Mouse (Mus musculus): ENCODE results near the gene Snrnp70. TPM values are rescaled to one million over a fixed set of nuclear protein-coding genes. Genes with fewer than 3 reads are reported as not detected.

The Snrnp70 gene
- polyA plus RNA-seq, 1 experiment = 1,386 TPM

GRCm38 (mm10) chr7:45414740-45415224 is 19.2 kb upstream of the Snrnp70 start:
- TF ChIP-seq GATA1 (IDR thresholded peaks at IDR 0.05; ENCODE audit: low read length) = no peak

GRCm38 (mm10) chr7:45413864-45414739 is 18.6 kb upstream of the Snrnp70 start:
- no peak for TF ChIP-seq GATA1 (IDR thresholded peaks at IDR 0.05; ENCODE audit: low read length)

DNA sequence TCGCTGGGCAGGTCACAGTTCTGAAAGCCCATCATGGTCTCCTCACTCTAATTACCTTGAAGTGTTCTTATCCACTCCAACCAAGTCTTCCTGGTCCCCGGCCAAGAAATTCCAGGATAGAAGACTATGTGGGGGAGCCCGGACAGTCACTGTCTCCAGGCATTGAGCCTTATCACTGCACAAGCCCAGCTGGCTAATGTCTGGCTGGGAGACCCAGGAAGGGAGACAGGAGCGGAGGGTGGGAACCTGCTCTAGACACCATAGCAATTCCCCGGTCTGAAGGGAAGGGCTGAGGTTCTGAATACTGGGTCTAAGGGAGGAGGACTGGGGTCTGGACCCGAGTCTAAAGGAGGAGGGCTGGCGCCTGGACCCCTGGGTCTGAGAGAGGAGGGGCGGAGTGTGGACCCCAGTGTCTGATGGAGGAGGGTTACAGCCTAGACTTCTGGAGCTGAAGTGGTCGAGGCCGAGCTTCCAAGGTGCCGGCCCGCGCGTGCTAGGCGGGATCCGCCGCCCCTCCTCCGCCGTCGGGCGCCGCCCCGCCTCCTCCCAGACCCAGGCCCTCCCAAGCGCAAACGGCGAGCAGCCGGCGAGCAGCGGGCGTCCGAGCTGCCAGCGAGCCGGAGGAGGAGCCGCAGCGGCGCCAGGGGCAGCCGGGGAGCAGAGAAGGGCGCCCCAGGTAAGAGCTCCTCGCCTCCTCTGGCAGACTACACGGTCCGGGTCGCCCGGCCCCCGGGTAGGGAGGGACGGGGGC is 17.7 kb upstream of the Snrnp70 start, which contains the start of gene Ntf5:
Ntf5 (plus strand) TSS at position 583 of the 751 bp plus-strand sequence.
- TF ChIP-seq GATA1 (IDR thresholded peaks at IDR 0.05; ENCODE audit: low read length) = no peak

GRCm38 (mm10) chr7:45412421-45412820 is 16.9 kb upstream of the Snrnp70 start:
- TF ChIP-seq GATA1 (IDR thresholded peaks at IDR 0.05; ENCODE audit: low read length) = no peak

DNA sequence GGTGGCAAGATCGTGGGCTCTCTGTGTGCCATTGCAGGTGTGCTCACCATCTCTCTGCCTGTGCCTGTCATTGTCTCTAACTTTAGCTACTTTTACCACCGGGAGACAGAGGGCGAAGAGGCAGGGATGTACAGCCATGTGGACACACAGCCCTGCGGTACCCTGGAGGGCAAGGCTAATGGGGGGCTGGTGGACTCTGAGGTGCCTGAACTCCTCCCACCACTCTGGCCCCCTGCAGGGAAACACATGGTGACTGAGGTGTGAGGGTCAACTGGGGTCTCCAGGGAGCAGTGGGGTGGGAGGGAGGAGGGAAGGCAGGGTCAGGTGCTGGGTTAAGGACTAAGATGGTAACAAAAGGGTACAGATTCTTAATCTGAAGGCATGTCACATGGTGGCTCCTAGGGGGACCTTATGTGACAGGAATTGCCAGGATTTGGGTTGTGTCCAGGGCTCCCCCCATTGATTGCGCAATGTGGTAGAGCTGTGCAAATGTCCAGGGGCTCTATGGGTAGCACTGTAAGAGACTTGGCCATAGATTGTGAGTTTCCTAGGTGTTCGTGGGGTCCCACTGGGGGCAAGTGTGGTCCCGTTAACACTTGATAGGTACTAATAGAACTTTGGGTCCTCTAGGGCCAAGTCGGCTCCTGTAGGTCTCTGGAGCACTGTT is 14.1 kb upstream of the Snrnp70 start:
- no peak for TF ChIP-seq GATA1 (IDR thresholded peaks at IDR 0.05; ENCODE audit: low read length)

DNA sequence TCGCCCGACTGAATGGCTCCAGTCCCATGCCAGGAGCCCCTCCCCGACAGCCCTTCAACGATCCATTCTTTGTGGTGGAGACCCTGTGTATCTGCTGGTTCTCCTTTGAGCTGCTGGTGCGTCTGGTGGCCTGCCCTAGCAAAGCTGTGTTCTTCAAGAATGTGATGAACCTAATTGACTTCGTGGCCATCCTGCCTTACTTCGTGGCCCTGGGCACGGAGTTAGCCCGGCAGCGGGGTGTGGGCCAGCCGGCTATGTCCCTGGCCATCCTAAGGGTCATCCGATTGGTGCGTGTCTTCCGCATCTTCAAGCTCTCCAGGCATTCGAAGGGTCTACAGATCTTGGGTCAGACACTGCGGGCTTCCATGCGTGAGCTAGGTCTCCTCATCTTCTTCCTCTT is 13.4 kb upstream of the Snrnp70 start:
- TF ChIP-seq GATA1 (IDR thresholded peaks at IDR 0.05; ENCODE audit: low read length) = no peak

GRCm38 (mm10) chr7:45408351-45408750 is 12.8 kb upstream of the Snrnp70 start:
- TF ChIP-seq GATA1 (IDR thresholded peaks at IDR 0.05; ENCODE audit: low read length) = no peak

DNA sequence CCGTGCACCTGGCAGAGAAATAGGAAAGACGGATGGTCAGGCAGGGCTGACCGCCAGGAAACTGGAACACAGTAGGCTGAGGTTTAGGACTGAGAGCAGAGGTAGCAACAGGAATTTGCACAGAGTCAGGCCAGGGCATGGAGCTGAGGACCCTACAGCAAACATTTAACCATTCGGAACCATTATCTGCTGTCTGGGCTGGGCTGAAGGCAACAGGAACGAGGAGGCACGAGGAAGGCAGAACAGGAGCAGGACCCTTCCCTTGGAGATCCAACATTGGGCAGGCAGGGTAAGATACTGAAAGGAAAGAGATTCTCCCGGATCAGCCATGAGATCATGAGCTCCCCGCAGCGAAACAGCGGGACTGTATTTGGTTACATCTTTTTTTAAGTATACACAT is 12.3 kb upstream of the Snrnp70 start:
- no peak for TF ChIP-seq GATA1 (IDR thresholded peaks at IDR 0.05; ENCODE audit: low read length)

GRCm38 (mm10) chr7:45406157-45407156 is 10.9 kb upstream of the Snrnp70 start:
- TF ChIP-seq GATA1 (IDR thresholded peaks at IDR 0.05; ENCODE audit: low read length) = no peak

DNA sequence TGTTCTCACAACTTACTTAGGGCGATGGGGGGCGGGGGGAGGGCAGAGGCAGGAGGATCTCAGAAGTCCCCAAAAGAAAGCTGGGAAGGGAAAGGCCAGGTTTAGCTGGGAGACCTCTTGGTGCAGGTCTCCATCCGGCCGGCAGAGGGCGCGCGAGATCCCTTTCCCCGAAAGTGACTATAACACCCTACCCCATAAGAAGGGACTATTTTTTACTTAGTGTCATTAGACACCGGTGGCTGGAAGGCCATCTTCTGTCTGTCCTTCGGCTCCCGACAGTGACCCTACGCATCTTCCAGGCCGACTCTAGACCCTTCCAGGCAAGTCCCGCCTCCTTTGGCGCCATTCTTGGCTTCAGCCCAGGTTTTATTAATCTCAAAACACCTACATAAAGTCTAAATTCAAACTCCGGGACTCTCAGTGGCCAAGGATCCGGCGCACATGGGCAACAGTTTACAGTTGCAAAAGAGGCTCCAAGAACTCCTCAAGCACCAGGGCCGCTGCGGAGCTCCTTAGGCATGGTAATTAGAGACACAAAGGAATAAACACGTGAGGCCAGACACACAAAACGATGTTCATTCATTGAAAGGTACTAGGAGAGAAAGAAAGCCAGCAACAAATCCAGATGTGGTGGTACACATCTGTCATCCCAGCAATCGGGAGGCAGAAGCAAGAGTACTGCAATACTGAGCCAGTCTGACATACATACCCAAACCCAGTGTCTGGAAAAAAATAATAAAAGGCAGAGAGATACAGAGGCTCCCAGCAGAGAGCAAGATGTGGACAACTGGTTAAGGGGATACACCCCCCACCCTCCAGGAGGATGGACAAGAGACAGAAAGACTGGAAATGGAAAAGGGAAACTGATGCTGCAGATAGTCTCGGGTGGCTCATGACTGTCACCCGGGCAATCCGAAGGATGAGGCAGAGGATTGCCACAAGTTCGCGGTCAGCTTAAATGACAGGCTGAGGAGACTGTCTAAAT is 9.8 kb upstream of the Snrnp70 start, which contains the start of gene Kcna7:
Kcna7 (plus strand) TSS at position 563 of the 985 bp plus-strand sequence.
- TF ChIP-seq GATA1 (IDR thresholded peaks at IDR 0.05; ENCODE audit: low read length) = no peak

DNA sequence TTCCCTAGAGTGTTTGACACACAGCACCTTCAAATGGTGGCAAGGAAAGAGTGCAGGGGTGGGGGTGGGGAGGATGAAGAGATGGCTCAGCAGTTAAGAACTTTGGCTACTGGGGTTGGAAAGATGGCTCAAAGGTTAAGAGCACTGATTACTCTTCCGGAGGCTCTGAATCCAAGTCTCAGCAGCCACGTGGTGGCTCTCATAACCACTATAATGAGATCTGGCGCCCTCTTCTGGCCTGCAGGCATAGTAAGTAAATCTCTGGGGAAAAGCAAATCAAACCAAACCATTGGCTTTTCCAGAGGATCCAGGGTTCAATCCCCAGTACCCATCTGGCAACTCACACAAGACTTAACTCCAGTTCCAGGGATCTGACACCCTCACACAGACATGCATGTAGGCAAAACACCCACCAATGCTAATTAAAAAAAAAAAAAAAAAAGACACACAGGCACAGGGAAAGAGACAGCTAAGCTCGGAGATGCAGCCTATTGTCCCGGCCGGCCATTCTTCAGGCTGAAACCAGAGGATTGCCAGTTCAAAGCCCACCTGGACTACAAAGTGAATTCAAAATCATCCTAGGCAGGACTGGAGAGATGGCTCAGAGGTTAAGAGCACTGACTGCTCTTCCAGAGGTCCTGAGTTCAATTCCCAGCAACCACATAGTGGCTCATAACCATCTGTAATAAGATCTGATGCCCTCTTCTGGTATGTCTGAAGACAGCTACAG is 8.2 kb upstream of the Snrnp70 start:
- no peak for TF ChIP-seq GATA1 (IDR thresholded peaks at IDR 0.05; ENCODE audit: low read length)

- no peak for TF ChIP-seq GATA1 (IDR thresholded peaks at IDR 0.05; ENCODE audit: low read length)
Measured at GRCm38 (mm10) chr7:45401521-45402085, 6.1 kb upstream of the Snrnp70 start.

All from G1E-ER4 (cell line).